Mouse (Mus musculus) intestine, embryonic 16.5 days (tissue): ENCODE data around the gene Mylk. TPM values are rescaled to one million over a fixed set of nuclear protein-coding genes. Genes with fewer than 3 reads are reported as not detected.
A peak's percentile ranks its signal among the peaks of the same experiment; 100 is the strongest.

Source experiments
- ATAC-seq: fragments of 200-750 bp; cut with Nextera tagmentation; 2 replicates; pipeline ENCODE4 v1.8.0; 2017; ENCODE audit warnings: moderate TSS enrichment, moderate library complexity
- H3K27ac ChIP-seq: fragments of 300-500 bp; sonication (generic); 2 replicates; pipeline ENCODE4 v1.5.1; 2014; ENCODE audit warnings: mild to moderate bottlenecking, low read length
- H3K27me3 ChIP-seq: fragments of 300-500 bp; sonication (generic); replicated peaks from 2 replicates; pipeline ENCODE4 v1.6.1; 2014; ENCODE audit warnings: low read length, control low read depth, mixed read lengths; ENCODE audit not compliant: control insufficient read depth, insufficient read depth
- H3K36me3 ChIP-seq: fragments of 300-500 bp; sonication (generic); 2 replicates; pipeline ENCODE4 v1.6.1; 2014; ENCODE audit warnings: low read length, control low read depth; ENCODE audit not compliant: control insufficient read depth, insufficient read depth
- H3K4me1 ChIP-seq: fragments of 300-500 bp; sonication (generic); 2 replicates; pipeline ENCODE4 v1.6.1; 2014; ENCODE audit warnings: low read length, control low read depth, mixed read lengths; ENCODE audit not compliant: control insufficient read depth, insufficient read depth
- H3K4me2 ChIP-seq: fragments of 300-500 bp; sonication (generic); 2 replicates; pipeline ENCODE4 v1.6.1; 2014; ENCODE audit warnings: low read depth, low read length, control low read depth
- H3K4me3 ChIP-seq: fragments of 300-500 bp; sonication (generic); 2 replicates; pipeline ENCODE4 v1.5.1; 2014; ENCODE audit warnings: mild to moderate bottlenecking, low read length
- H3K9ac ChIP-seq: fragments of 300-500 bp; sonication (generic); 2 replicates; pipeline ENCODE4 v1.6.1; 2014; ENCODE audit warnings: low read depth, low read length
- H3K9me3 ChIP-seq: fragments of 300-500 bp; sonication (generic); 2 replicates; pipeline ENCODE4 v1.6.1; 2016; ENCODE audit warnings: low read length, control low read depth; ENCODE audit not compliant: control insufficient read depth
- WGBS: fragments of 180-500 bp; shearing (Covaris S2); extraction: QIAGEN DNeasy Blood & Tissue Kit; methylation state at CpG from one replicate; pipeline ENCODE4 v1.1.7; 2014; 5-methylcytosine and 5-hydroxymethylcytosine counted together
- polyA plus RNA-seq: library from polyadenylated mRNA; unstranded; fragments of >200 nt; fragmentation: Nextera tagmentation; extraction: Ambion mirVana; gene quantifications from 2 replicates; pipeline ENCODE4 v1.2.1, GENCODE M21; 2015

Mylk gene
- polyA plus RNA-seq, 1 experiment from 2014 or later: 397 TPM

DNA sequence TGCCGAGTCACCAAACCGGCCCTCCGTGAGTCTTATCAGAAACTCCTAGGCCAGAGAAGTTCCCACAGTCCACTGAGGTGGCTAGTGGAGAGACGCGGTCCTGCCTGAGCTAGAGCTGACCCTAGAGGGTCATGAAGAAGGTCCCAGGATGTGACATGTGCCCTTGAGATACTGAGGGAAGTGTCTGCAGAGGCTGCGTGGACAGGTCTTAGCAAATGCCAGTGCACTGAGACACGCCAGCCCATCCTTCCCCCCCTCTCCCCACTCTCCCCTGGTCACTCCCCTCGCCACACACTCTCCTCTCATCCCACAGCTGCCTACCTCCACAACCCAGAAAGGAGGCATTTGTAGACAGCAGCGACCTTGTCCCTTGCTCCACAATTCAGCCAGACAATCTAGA is 178.6 kb downstream of the Mylk start:
- Histone ChIP-seq H3K4me3 (peak overlapping the region; percentile 44), H3K27ac (peak overlapping the region; percentile 50), H3K9me3 (no peaks in the 10 kb centered on the region), H3K4me2 (peak overlapping the region; percentile 51), H3K9ac (peak overlapping the region; percentile 70), H3K36me3 (no peaks in the 10 kb centered on the region), H3K4me1 (peaks cover 62% of the 10 kb centered on the region), H3K27me3 (no peaks in the 10 kb centered on the region)
- WGBS: 64% methylated on average over 9 of the region's 9 CpGs
- ATAC-seq: no peak

DNA sequence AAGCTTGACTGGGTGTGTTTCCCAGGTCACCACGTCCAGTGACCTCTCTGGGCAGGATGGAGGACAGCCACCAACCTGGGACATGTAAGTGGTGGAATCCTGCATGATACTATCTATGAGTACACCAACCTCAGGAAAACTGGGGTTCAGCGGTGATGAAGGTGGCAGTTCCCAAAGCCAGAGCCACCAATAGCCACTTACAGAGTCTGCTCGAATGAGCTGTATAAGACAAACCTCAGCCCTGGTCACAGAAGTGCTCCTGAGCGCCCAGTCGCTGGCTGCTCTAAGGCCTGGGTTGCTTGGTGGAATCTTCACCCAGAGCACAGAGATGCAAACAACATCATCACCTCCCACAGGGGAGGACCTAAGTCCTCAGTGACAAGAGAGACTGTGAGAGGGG is 179.3 kb downstream of the Mylk start:
- no peak for ATAC-seq
- Histone ChIP-seq H3K9me3 (no peaks in the 10 kb centered on the region), H3K9ac (peak overlapping the region; percentile 70), H3K4me2 (peak overlapping the region; percentile 51), H3K36me3 (no peaks in the 10 kb centered on the region), H3K27ac (peak overlapping the region; percentile 5; the same call in 1 of the 2 replicates), H3K27me3 (no peaks in the 10 kb centered on the region), H3K4me1 (peaks cover 63% of the 10 kb centered on the region), H3K4me3 (peak overlapping the region; percentile 44)
- 69% methylated on average over 5 of the region's 5 CpGs for WGBS

DNA sequence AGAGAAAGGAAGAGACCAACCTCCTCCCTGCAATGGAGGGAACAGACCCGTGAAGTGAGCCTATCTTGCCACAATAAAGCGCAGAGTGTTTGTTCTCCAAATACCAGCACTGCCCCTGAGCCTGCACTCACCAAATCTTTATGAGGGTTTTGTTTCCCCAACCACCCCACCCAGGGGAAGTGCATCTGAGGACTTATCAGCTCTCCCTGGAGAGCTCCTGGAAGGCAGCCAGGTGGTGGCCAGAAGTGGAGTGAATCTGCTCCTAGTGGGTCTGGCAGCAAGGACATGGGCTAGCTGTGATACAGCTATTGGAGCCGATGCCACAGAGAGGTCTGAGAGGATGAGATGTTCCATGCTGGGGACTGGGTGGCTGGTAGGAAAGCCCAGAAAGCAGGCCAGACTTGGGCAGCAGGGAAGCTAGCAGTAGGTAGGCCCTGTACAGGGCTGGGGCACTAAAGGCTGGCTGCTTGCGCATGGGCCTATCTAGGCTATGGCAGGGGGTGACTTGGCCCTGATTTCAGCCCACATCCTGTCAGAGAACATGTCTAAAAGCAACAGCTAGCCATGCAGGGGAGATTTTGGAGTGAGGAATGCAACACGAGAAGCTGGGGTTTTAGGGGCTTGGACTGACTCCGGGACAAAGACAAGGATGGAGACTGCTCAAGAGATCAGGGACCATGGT is 180.1 kb downstream of the Mylk start:
- Histone ChIP-seq H3K4me3 (peak overlapping the region; percentile 16), H3K9me3 (no peaks in the 10 kb centered on the region), H3K4me2 (peak overlapping the region; percentile 51), H3K27ac (peak overlapping the region; percentile 82), H3K9ac (peak overlapping the region; percentile 49), H3K27me3 (no peaks in the 10 kb centered on the region), H3K4me1 (peaks cover 65% of the 10 kb centered on the region), H3K36me3 (no peaks in the 10 kb centered on the region)
- WGBS: 48% methylated on average over 6 of the region's 6 CpGs
- ATAC-seq: peak; percentile 13

DNA sequence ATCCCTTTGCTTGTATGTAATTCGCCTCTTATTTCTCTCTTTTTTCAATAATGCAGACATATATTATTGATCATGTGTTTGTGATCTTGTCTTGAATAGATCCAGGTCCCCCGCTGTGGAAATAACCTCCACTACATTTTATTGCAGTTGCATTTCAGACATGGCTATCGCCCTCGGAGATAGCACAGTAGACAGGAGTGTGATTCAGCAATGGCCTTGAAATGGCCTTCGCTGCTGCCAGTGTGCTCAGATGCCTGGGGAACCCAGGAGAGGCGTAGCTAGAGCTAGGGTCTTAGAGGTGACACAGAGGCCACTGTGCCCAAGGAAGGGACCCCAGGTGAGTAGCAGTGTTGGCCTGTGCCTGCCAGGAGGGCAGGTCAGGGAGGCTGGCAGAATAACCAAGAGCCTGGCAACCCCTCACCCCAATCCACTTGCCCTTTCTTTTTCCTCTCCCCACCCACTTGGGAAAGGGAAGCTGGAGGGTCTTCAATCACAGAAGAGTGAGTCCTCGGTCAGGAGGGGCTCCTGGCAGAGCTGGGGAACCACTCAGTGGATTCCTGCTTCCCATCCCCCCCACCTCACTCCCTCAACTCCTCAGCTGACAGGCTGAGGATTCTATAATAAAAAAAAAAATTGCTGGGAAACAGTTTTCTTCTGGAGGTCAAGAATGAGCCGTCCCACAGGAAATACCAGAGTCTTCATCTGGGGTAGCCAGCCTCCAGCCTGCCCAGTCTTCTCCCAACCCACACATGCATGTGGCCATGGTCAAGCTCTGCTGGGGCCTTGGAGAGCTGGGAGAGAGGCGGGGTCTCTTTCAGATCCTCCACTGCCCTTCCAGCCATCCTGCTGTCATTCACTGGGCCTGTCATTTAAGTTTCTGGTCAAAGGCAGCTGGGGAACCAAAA is 181.8 kb downstream of the Mylk start:
- H3K27me3 ChIP-seq: no peaks in the 10 kb centered on the region
- H3K9ac ChIP-seq: peak overlapping the region; percentile 36
- peak overlapping the region; percentile 29; the same call in 1 of the 2 replicates for H3K4me2 ChIP-seq
- H3K4me3 ChIP-seq: no peak overlapping the region
- H3K4me1 ChIP-seq: peaks cover 60% of the 10 kb centered on the region
- H3K9me3 ChIP-seq: no peaks in the 10 kb centered on the region
- no peaks in the 10 kb centered on the region for H3K36me3 ChIP-seq
- peak overlapping the region; percentile 87 for H3K27ac ChIP-seq
- 43% methylated on average over 9 of the region's 9 CpGs for WGBS
- ATAC-seq: peak; percentile 26

DNA sequence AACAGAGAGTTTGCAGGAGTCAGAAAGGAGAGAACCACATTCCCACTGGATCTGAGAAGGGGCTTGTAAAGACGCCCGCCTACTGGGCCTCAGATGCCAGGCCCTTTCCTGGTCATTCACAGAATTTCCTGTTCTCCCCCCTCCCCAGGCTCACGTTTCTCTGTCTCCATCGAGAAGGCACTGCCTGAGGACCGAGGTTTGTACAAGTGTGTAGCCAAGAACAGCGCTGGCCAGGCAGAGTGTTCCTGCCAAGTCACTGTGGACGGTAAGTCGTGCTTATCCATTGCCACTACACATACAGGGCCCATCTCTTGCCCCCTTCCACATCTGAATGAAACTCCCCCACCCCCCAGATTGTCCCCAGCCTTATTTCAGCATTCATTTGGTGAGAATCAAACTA is 184.7 kb downstream of the Mylk start:
- no peaks in the 10 kb centered on the region for H3K36me3 ChIP-seq
- H3K9me3 ChIP-seq: no peaks in the 10 kb centered on the region
- peak overlapping the region; percentile 34; the same call in 1 of the 2 replicates for H3K4me2 ChIP-seq
- 71% methylated on average over 8 of the region's 8 CpGs for WGBS
- no peak overlapping the region; the same call in 1 of the 2 replicates for H3K4me3 ChIP-seq
- H3K27me3 ChIP-seq: no peaks in the 10 kb centered on the region
- peaks cover 61% of the 10 kb centered on the region for H3K4me1 ChIP-seq
- peak overlapping the region; percentile 84 for H3K27ac ChIP-seq
- no peak for ATAC-seq
- H3K9ac ChIP-seq: no peak overlapping the region

DNA sequence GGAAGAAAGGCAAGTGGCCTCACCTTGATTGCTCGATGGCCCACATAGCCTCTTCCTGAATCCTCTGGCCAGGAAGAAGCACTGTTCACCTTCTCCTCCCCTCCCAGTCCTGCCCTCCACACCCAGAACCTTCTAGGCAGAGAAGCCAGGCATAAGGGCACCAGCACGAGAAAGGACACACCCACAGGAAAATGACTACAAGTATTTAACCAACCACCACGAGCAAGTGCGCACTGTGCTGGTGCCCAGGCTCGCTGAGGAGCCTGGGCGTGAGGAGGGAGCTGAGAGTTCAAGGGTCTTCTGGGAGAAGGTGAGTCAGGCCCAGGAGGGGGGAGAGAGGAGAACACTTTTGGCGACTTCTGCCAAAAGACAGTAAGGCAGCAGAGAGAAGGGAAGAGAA is 185.1 kb downstream of the Mylk start:
- Histone ChIP-seq H3K9ac (peak overlapping the region; percentile 41), H3K4me3 (peak overlapping the region; percentile 25), H3K27ac (peak overlapping the region; percentile 84), H3K4me2 (peak overlapping the region; percentile 34), H3K9me3 (no peaks in the 10 kb centered on the region), H3K27me3 (no peaks in the 10 kb centered on the region), H3K4me1 (peaks cover 59% of the 10 kb centered on the region), H3K36me3 (no peaks in the 10 kb centered on the region)
- peak; percentile 64 for ATAC-seq
- 51% methylated on average over 7 of the region's 7 CpGs for WGBS

DNA sequence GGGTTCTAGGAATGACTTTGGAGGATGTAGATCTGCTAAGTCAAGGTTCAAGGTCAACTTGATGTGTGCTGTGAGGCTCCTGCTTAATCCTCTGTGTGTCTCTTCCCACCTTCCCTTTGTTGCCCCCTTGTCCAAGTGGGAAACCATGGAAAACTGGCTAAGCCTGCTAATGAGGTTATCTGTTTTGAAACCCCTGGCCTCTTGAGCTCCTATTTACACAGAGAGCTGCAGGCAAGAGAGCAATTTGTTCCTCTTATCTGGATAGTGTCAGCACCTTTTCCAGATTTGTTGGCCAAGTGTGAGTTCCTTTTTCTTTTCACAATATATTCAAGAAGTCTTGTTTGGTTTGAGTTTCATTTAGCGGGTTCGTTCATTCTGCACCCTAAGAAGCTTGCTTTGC is 186.3 kb downstream of the Mylk start:
- H3K27me3 ChIP-seq: no peaks in the 10 kb centered on the region
- H3K4me2 ChIP-seq: peak overlapping the region; percentile 34
- H3K9ac ChIP-seq: peak overlapping the region; percentile 41; the same call in 1 of the 2 replicates
- no peaks in the 10 kb centered on the region for H3K36me3 ChIP-seq
- peak overlapping the region; percentile 84 for H3K27ac ChIP-seq
- H3K9me3 ChIP-seq: no peaks in the 10 kb centered on the region
- peaks cover 60% of the 10 kb centered on the region for H3K4me1 ChIP-seq
- no peak for ATAC-seq
- WGBS: 47% methylated on average over 2 of the region's 2 CpGs
- H3K4me3 ChIP-seq: peak overlapping the region; percentile 25; the same call in 1 of the 2 replicates

DNA sequence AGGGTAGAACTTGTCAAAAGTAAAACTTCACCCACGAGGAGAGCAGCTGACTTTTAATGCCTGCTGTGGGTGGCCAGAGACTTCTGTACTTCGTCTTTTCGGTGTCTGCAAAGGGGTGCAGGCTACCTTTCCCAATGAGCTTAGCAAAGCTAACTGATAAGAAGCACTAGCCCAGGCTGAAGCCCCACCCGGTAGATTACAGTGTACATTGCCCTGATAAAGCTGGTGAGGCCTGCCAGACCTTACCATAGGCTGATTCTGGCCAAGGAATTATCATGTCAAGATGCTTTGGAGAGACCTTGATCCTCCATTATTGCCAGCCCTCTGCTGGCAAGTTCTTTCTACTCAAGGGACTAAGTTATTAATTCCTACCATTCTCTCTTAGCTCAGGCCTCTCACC is 188.2 kb downstream of the Mylk start:
- Histone ChIP-seq H3K36me3 (no peaks in the 10 kb centered on the region), H3K27ac (peak overlapping the region; percentile 68; the same call in 1 of the 2 replicates), H3K27me3 (no peaks in the 10 kb centered on the region), H3K4me3 (no peak overlapping the region), H3K9me3 (no peaks in the 10 kb centered on the region), H3K4me1 (peaks cover 63% of the 10 kb centered on the region), H3K9ac (no peak overlapping the region), H3K4me2 (no peak overlapping the region; the same call in none of the 2 replicates)
- WGBS: 42% methylated on average over 4 of the region's 4 CpGs
- ATAC-seq: peak; percentile 59

DNA sequence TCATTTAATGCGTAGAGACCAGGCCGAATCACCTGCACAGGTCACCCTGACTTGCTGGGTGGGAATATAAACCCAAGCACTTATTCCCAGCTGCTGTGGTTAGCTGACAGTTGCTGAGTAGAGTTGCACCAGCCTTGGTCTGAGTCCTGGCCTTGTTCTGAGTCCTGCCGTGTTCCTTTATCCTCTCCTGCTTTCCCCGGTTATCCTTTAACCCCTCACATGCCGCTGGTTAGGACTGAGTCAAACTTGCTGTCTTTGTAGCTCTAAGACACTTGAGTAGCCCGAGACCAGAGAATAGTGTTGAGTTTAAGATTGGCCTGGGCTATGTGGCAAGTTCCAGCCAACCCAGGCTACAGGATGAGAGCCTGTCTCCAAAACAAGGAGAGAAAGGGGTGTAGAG is 189.5 kb downstream of the Mylk start:
- Histone ChIP-seq H3K27ac (peak overlapping the region; percentile 87), H3K27me3 (no peaks in the 10 kb centered on the region), H3K9me3 (no peaks in the 10 kb centered on the region), H3K4me2 (peak overlapping the region; percentile 13; the same call in 1 of the 2 replicates), H3K4me1 (peaks cover 72% of the 10 kb centered on the region), H3K36me3 (no peaks in the 10 kb centered on the region), H3K9ac (peak overlapping the region; percentile 32), H3K4me3 (no peak overlapping the region)
- 54% methylated on average over 6 of the region's 6 CpGs for WGBS
- ATAC-seq: no peak
